In the genomic region with DNA sequence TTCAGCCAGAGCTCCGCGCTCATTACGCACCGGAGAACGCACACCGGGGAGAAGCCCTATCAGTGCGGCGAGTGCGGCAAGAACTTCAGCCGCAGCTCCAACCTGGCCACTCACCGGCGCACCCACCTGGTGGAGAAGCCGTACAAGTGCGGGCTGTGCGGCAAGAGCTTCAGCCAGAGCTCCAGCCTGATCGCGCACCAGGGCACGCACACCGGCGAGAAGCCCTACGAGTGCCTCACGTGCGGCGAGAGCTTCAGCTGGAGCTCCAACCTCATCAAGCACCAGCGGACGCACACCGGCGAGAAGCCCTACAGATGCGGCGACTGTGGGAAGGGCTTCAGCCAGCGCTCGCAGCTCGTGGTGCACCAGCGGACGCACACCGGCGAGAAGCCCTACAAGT, we compare ENCODE assay signal across 19 mouse cellular contexts. TPM values are rescaled to one million over a fixed set of nuclear protein-coding genes. Genes with fewer than 3 reads are reported as not detected.
A peak's percentile ranks its signal among the peaks of the same experiment; 100 is the strongest.
DNase-seq lines count a peak whose midpoint lies in the region; ATAC-seq and TF ChIP-seq lines count a peak whose summit lies in the region.
"Had no signal": no experiment of that assay in that cellular context is flagged by ENCODE, and none has a peak within 500 bp of the region (broad histone marks: within the 10 kb centered on the region; RNA-seq: fewer than 3 reads in every experiment).

No protein-coding gene starts in this region.

- peaks cover 32% of the 10 kb centered on the region for H3K36me3 ChIP-seq in stomach, embryonic 15.5 days
- H3K36me3 ChIP-seq in stomach, postnatal 0 days (ENCODE audit: control insufficient read depth, insufficient read depth, low read length) = peaks cover 12% of the 10 kb centered on the region; the same call in 1 of the 2 replicates
- H3K36me3 ChIP-seq in limb, embryonic 13.5 days = peaks cover 73% of the 10 kb centered on the region

- TF ChIP-seq CTCF in layer of hippocampus, adult 2 months (conservative IDR thresholded peaks at IDR 0.05) = 0 out of 2 replicates have a peak, but pooled peaks have one; percentile 10
- no peak for TF ChIP-seq CTCF in stomach, postnatal 0 days (IDR thresholded peaks at IDR 0.05; ENCODE audit: low read depth)

- H3K27ac ChIP-seq in layer of hippocampus, adult 2 months = no peak overlapping the region
- no peak overlapping the region for H3K27ac ChIP-seq in stomach, embryonic 15.5 days
- H3K27ac ChIP-seq in stomach, postnatal 0 days (replicated peaks) = no peak overlapping the region
- no peak overlapping the region for H3K27ac ChIP-seq in limb, embryonic 13.5 days
- H3K27ac ChIP-seq: embryonic facial prominence, embryonic 15.5 days; heart, embryonic 13.5 days; macrophage; midbrain, embryonic 13.5 days had no signal

- no peak overlapping the region for H3K9ac ChIP-seq in stomach, embryonic 15.5 days
- H3K9ac ChIP-seq in stomach, postnatal 0 days (ENCODE audit: low read length) = no peak overlapping the region
- H3K9ac ChIP-seq in limb, embryonic 13.5 days = peak overlapping the region; percentile 8; the same call in 1 of the 2 replicates
- H3K9ac ChIP-seq: embryonic facial prominence, embryonic 15.5 days; heart, embryonic 13.5 days; midbrain, embryonic 13.5 days had no signal

- 62% methylated on average over 37 of the region's 37 CpGs for WGBS in stomach, embryonic 15.5 days
- WGBS in stomach, postnatal 0 days = 65% methylated on average over 37 of the region's 37 CpGs
- WGBS in limb, embryonic 13.5 days = 52% methylated on average over 37 of the region's 37 CpGs

- 0 out of 2 replicates have a peak, but pooled peaks have one; percentile 22 for ATAC-seq in stomach, embryonic 15.5 days (ENCODE audit: insufficient read depth, low FRiP score, low read depth)
- no peak for ATAC-seq in stomach, postnatal 0 days (ENCODE audit: low FRiP score, low TSS enrichment)
- ATAC-seq in limb, embryonic 13.5 days (ENCODE audit: low FRiP score, low read depth) = no peak
- ATAC-seq: midbrain, embryonic 13.5 days; Patski had no signal

- no peak overlapping the region for H3K4me3 ChIP-seq in layer of hippocampus, adult 2 months
- no peak overlapping the region for H3K4me3 ChIP-seq in stomach, embryonic 15.5 days (replicated peaks)
- no peak overlapping the region for H3K4me3 ChIP-seq in stomach, postnatal 0 days (ENCODE audit: low read depth, low read length)
- H3K4me3 ChIP-seq in limb, embryonic 13.5 days = no peak overlapping the region
- H3K4me3 ChIP-seq: embryonic facial prominence, embryonic 15.5 days; heart, embryonic 13.5 days; midbrain, embryonic 13.5 days had no signal

- no peak overlapping the region for H3K4me2 ChIP-seq in stomach, embryonic 15.5 days
- H3K4me2 ChIP-seq in stomach, postnatal 0 days (replicated peaks; ENCODE audit: low read depth) = no peak overlapping the region
- H3K4me2 ChIP-seq in limb, embryonic 13.5 days (replicated peaks) = no peak overlapping the region
- H3K4me2 ChIP-seq: embryonic facial prominence, embryonic 15.5 days; heart, embryonic 13.5 days; midbrain, embryonic 13.5 days had no signal

- TF ChIP-seq EP300 in stomach, postnatal 0 days (optimal IDR thresholded peaks at IDR 0.05) = no peak

- H3K9me3 ChIP-seq in stomach, embryonic 15.5 days = no peaks in the 10 kb centered on the region
- H3K9me3 ChIP-seq in stomach, postnatal 0 days (ENCODE audit: control insufficient read depth, low read length) = no peaks in the 10 kb centered on the region
- no peaks in the 10 kb centered on the region for H3K9me3 ChIP-seq in limb, embryonic 13.5 days
- H3K9me3 ChIP-seq: embryonic facial prominence, embryonic 15.5 days; heart, embryonic 13.5 days; midbrain, embryonic 13.5 days had no signal

- H3K4me1 ChIP-seq in stomach, embryonic 15.5 days = no peaks in the 10 kb centered on the region
- no peaks in the 10 kb centered on the region for H3K4me1 ChIP-seq in stomach, postnatal 0 days (replicated peaks; ENCODE audit: control insufficient read depth, insufficient read depth)
- no peaks in the 10 kb centered on the region for H3K4me1 ChIP-seq in limb, embryonic 13.5 days
- H3K4me1 ChIP-seq: embryonic facial prominence, embryonic 15.5 days; heart, embryonic 13.5 days; midbrain, embryonic 13.5 days had no signal

- peak; percentile 8 for DNase-seq in embryo, embryonic 10.5 days (ENCODE audit: low spot score)
- DNase-seq in embryo, embryonic 10 days (ENCODE audit: low spot score) = no peak
- DNase-seq in layer of hippocampus, adult 2 months (ENCODE audit: low spot score in 2 of 2) = no peak
- no peak for DNase-seq in layer of hippocampus, postnatal 14 days (ENCODE audit: low spot score in 2 of 2)
- DNase-seq in stomach, postnatal 0 days (ENCODE audit: low spot score) = no peak
- no peak for DNase-seq in natural killer cell, adult 2 months (ENCODE audit: low spot score in 2 of 2)
- DNase-seq: adrenal gland, adult 2 months; cerebellum, adult 18-20 months; heart, postnatal 4 days; kidney, adult 2 months; thymus, postnatal 25 days had no signal

- no peaks in the 10 kb centered on the region for H3K27me3 ChIP-seq in stomach, embryonic 15.5 days (replicated peaks)
- H3K27me3 ChIP-seq in stomach, postnatal 0 days (ENCODE audit: control insufficient read depth, insufficient read depth, low read length) = no peaks in the 10 kb centered on the region
- H3K27me3 ChIP-seq in limb, embryonic 13.5 days = no peaks in the 10 kb centered on the region
- H3K27me3 ChIP-seq: embryonic facial prominence, embryonic 15.5 days; Patski had no signal

RNA-seq across cellular contexts. Expression of gene Zscan2, which starts 15.0 kb away (rescaled TPM):
- total RNA-seq in layer of hippocampus, adult 2 months (2021) = 10 to 100 TPM; 15.1 to 17.4 TPM
- 10 to 100 TPM; 12.2 to 13.0 TPM for total RNA-seq in layer of hippocampus, postnatal 14 days (2021)
- polyA plus RNA-seq in stomach, embryonic 15.5 days (2015; fragmentation: Nextera tagmentation; extraction: Ambion mirVana) = 1.6 and 2.1 TPM in 2 replicates
- 0.63 and 0.76 TPM in 2 replicates for polyA plus RNA-seq in stomach, postnatal 0 days (2015; fragmentation: Nextera tagmentation; extraction: Ambion mirVana)
- polyA plus RNA-seq in limb, embryonic 13.5 days (2015; fragmentation: Nextera tagmentation; extraction: Ambion mirVana) = 3.6 and 4.5 TPM in 2 replicates

RNA-seq across cellular contexts. Expression of gene Wdr73, which starts 25.3 kb away (rescaled TPM):
- total RNA-seq in layer of hippocampus, adult 2 months (2021) = 10 to 100 TPM; 31.2 to 33.3 TPM
- total RNA-seq in layer of hippocampus, postnatal 14 days (2021) = 10 to 100 TPM; 24.6 to 30.3 TPM
- 33.2 and 33.7 TPM in 2 replicates for polyA plus RNA-seq in stomach, embryonic 15.5 days (2015; fragmentation: Nextera tagmentation; extraction: Ambion mirVana)
- 16.8 and 16.9 TPM in 2 replicates for polyA plus RNA-seq in stomach, postnatal 0 days (2015; fragmentation: Nextera tagmentation; extraction: Ambion mirVana)
- 32.5 TPM in 2 replicates for polyA plus RNA-seq in limb, embryonic 13.5 days (2015; fragmentation: Nextera tagmentation; extraction: Ambion mirVana)

RNA-seq across cellular contexts. Expression of gene Nmb, which starts 29.1 kb away (rescaled TPM):
- total RNA-seq in layer of hippocampus, adult 2 months (2021) = 10 to 100 TPM; 10.7 to 13.7 TPM
- total RNA-seq in layer of hippocampus, postnatal 14 days (2021) = 10 to 100 TPM in 1 of 2 experiments, 1 to 10 TPM in 1; 9.6 to 11.8 TPM
- polyA plus RNA-seq in stomach, embryonic 15.5 days (2015; fragmentation: Nextera tagmentation; extraction: Ambion mirVana) = 5.1 TPM in 2 replicates
- 1.9 and 3.3 TPM in 2 replicates for polyA plus RNA-seq in stomach, postnatal 0 days (2015; fragmentation: Nextera tagmentation; extraction: Ambion mirVana)
- 6.1 and 6.5 TPM in 2 replicates for polyA plus RNA-seq in limb, embryonic 13.5 days (2015; fragmentation: Nextera tagmentation; extraction: Ambion mirVana)
- total RNA-seq: common myeloid progenitor, adult 5-6 weeks had no signal
- polyA plus RNA-seq: macrophage had no signal

RNA-seq across cellular contexts. Expression of gene Iqgap1, which starts 50.0 kb away (rescaled TPM):
- 10 to 100 TPM; 19.4 to 21.6 TPM for total RNA-seq in layer of hippocampus, adult 2 months (2021)
- total RNA-seq in layer of hippocampus, postnatal 14 days (2021) = 10 to 100 TPM; 26.3 TPM
- polyA plus RNA-seq in stomach, embryonic 15.5 days (2015; fragmentation: Nextera tagmentation; extraction: Ambion mirVana) = 84.2 TPM in 2 replicates
- polyA plus RNA-seq in stomach, postnatal 0 days (2015; fragmentation: Nextera tagmentation; extraction: Ambion mirVana) = 52.8 and 58.0 TPM in 2 replicates
- 50.1 and 52.9 TPM in 2 replicates for polyA plus RNA-seq in limb, embryonic 13.5 days (2015; fragmentation: Nextera tagmentation; extraction: Ambion mirVana)
